Mouse (Mus musculus) MEL (cell line): ENCODE results near the gene Ccdc57. TPM values are rescaled to one million over a fixed set of nuclear protein-coding genes. Genes with fewer than 3 reads are reported as not detected.

Experiments
- DNase-seq: peaks from one replicate; pipeline ENCODE4 v3.0.0; 2011; ENCODE audit warnings: low read depth, low spot score
- H3K27ac ChIP-seq: 2 replicates; pipeline ENCODE4 v1.5.1; 2012; ENCODE audit warnings: low read depth, mild to moderate bottlenecking, control low read depth, low read length, moderate library complexity; ENCODE audit not compliant: control insufficient read depth
- H3K27me3 ChIP-seq, 2 experiments: fragments of 150-350 bp in 1 of 2; sonication (generic) in 1 of 2; 2 replicates each; pipeline ENCODE4 v1.6.1; 2012; ENCODE audit warnings: low read length in 2 of 2, mild to moderate bottlenecking in 2 of 2, improper control_type of control experiment in 1 of 2, moderate library complexity in 1 of 2; ENCODE audit not compliant: insufficient read depth in 2 of 2, control insufficient read depth in 1 of 2
- H3K36me3 ChIP-seq, 2 experiments: 2 replicates each; pipeline ENCODE4 v1.6.1; 2012 to 2014; ENCODE audit warnings: low read length in 2 of 2, improper control_type of control experiment in 1 of 2, inconsistent platforms in 1 of 2, mild to moderate bottlenecking in 1 of 2; ENCODE audit not compliant: insufficient read depth in 2 of 2, control insufficient read depth in 1 of 2
- H3K4me1 ChIP-seq, 2 experiments: fragments of 150-350 bp in 1 of 2; sonication (generic) in 1 of 2; 2 replicates each; pipeline ENCODE4 v1.6.1; 2012; ENCODE audit warnings: low read length in 2 of 2, improper control_type of control experiment in 1 of 2, mild to moderate bottlenecking in 1 of 2; ENCODE audit not compliant: insufficient read depth in 2 of 2, control insufficient read depth in 1 of 2
- H3K4me3 ChIP-seq, 2 experiments: fragments of 150-350 bp in 1 of 2; sonication (generic) in 1 of 2; 2 replicates each; pipeline ENCODE4 v1.5.1; 2012; ENCODE audit warnings: low read depth in 2 of 2, low read length in 2 of 2, mild to moderate bottlenecking in 2 of 2, moderate library complexity in 2 of 2, control low read depth in 1 of 2, improper control_type of control experiment in 1 of 2; ENCODE audit not compliant: control insufficient read depth in 1 of 2, insufficient read depth in 1 of 2
- H3K79me2 ChIP-seq: 2 replicates; pipeline ENCODE4 v1.6.1; 2012; ENCODE audit warnings: mild to moderate bottlenecking, low read length, moderate library complexity; ENCODE audit not compliant: control insufficient read depth, poor library complexity, insufficient read depth
- H3K9ac ChIP-seq: 2 replicates; pipeline ENCODE4 v1.6.1; 2012; ENCODE audit warnings: low read depth, mild to moderate bottlenecking, control low read depth, low read length, moderate library complexity; ENCODE audit not compliant: control insufficient read depth, poor library complexity, severe bottlenecking
- H3K9me3 ChIP-seq: fragments of 150-350 bp; sonication (generic); replicated peaks from 2 replicates; pipeline ENCODE4 v1.6.1; 2012; ENCODE audit warnings: mild to moderate bottlenecking, low read length, improper control_type of control experiment, moderate library complexity; ENCODE audit not compliant: insufficient read depth
- CHD1 ChIP-seq: IDR thresholded peaks from 2 replicates; pipeline ENCODE4 v1.6.1; 2012; ENCODE audit warnings: low read depth, mild to moderate bottlenecking, inconsistent platforms, low read length, improper control_type of control experiment
- CHD2 ChIP-seq: IDR thresholded peaks from 2 replicates; pipeline ENCODE4 v1.6.1; 2011; ENCODE audit warnings: low read length, improper control_type of control experiment
- E2F4 ChIP-seq: IDR thresholded peaks from 2 replicates; pipeline ENCODE4 v1.6.1; 2011; ENCODE audit warnings: low read depth, low read length, improper control_type of control experiment, borderline replicate concordance
- EP300 ChIP-seq, 2 experiments: IDR thresholded peaks; 2 replicates each; pipeline ENCODE4 v1.6.1; 2011; ENCODE audit warnings: improper control_type of control experiment in 2 of 2, low read length in 2 of 2, low read depth in 1 of 2, mild to moderate bottlenecking in 1 of 2
- ETS1 ChIP-seq: IDR thresholded peaks from 2 replicates; pipeline ENCODE4 v1.6.1; 2012; ENCODE audit warnings: low read depth, mild to moderate bottlenecking, inconsistent platforms, low read length, improper control_type of control experiment, moderate library complexity
- GABPA ChIP-seq: IDR thresholded peaks from 2 replicates; pipeline ENCODE4 v1.6.1; 2012; ENCODE audit warnings: low read depth, mild to moderate bottlenecking, inconsistent platforms, low read length, improper control_type of control experiment, moderate library complexity
- GATA1 ChIP-seq: IDR thresholded peaks from 2 replicates; pipeline ENCODE4 v1.6.1; 2011; ENCODE audit warnings: low read depth, low read length, improper control_type of control experiment
- HCFC1 ChIP-seq: IDR thresholded peaks from 2 replicates; pipeline ENCODE4 v1.6.1; 2012; ENCODE audit warnings: low read depth, mild to moderate bottlenecking, inconsistent platforms, low read length, improper control_type of control experiment, moderate library complexity
- KAT2A ChIP-seq: conservative IDR thresholded peaks from 2 replicates; pipeline ENCODE4 v1.6.1; 2012; ENCODE audit warnings: low read depth, low read length, improper control_type of control experiment, inconsistent platforms
- MAFK ChIP-seq: IDR thresholded peaks from 2 replicates; pipeline ENCODE4 v1.6.1; 2011; ENCODE audit warnings: low read depth, mild to moderate bottlenecking, low read length, improper control_type of control experiment, borderline replicate concordance
- MAX ChIP-seq: IDR thresholded peaks from 2 replicates; pipeline ENCODE4 v1.6.1; 2011; ENCODE audit warnings: low read length, improper control_type of control experiment
- MXI1 ChIP-seq: IDR thresholded peaks from 2 replicates; pipeline ENCODE4 v1.6.1; 2011; ENCODE audit warnings: mild to moderate bottlenecking, low read depth, low read length, improper control_type of control experiment
- MYB ChIP-seq: IDR thresholded peaks from 2 replicates; pipeline ENCODE4 v1.6.1; 2011; ENCODE audit warnings: mild to moderate bottlenecking, low read depth, low read length, improper control_type of control experiment
- MYC ChIP-seq: IDR thresholded peaks from 2 replicates; pipeline ENCODE4 v1.6.1; 2011; ENCODE audit warnings: low read depth, mild to moderate bottlenecking, low read length, improper control_type of control experiment, moderate library complexity
- NRF1 ChIP-seq: IDR thresholded peaks from 2 replicates; pipeline ENCODE4 v1.6.1; 2014; ENCODE audit warnings: low read depth, mild to moderate bottlenecking, inconsistent platforms, low read length, improper control_type of control experiment, moderate library complexity; ENCODE audit not compliant: poor library complexity, insufficient read depth, severe bottlenecking
- POLR2AphosphoS2 ChIP-seq: IDR thresholded peaks from 2 replicates; pipeline ENCODE4 v1.6.1; 2011; ENCODE audit warnings: low read length, improper control_type of control experiment
- RCOR1 ChIP-seq: IDR thresholded peaks from 2 replicates; pipeline ENCODE4 v1.6.1; 2012; ENCODE audit warnings: low read depth, mild to moderate bottlenecking, inconsistent platforms, low read length, improper control_type of control experiment
- SIN3A ChIP-seq: IDR thresholded peaks from 2 replicates; pipeline ENCODE4 v1.6.1; 2012; ENCODE audit warnings: low read length, improper control_type of control experiment, inconsistent platforms
- SMC3 ChIP-seq: IDR thresholded peaks from 2 replicates; pipeline ENCODE4 v1.6.1; 2011; ENCODE audit warnings: low read depth, low read length, improper control_type of control experiment
- TBP ChIP-seq: IDR thresholded peaks from 2 replicates; pipeline ENCODE4 v1.8.0; 2011; ENCODE audit warnings: low read depth, low read length, improper control_type of control experiment
- UBTF ChIP-seq: IDR thresholded peaks from 2 replicates; pipeline ENCODE4 v1.6.1; 2012; ENCODE audit warnings: low read depth, mild to moderate bottlenecking, inconsistent platforms, low read length, improper control_type of control experiment, moderate library complexity, borderline replicate concordance; ENCODE audit not compliant: insufficient read depth
- ZC3H11A ChIP-seq: IDR thresholded peaks from 2 replicates; pipeline ENCODE4 v1.6.1; 2012; ENCODE audit warnings: low read depth, mild to moderate bottlenecking, inconsistent platforms, low read length, improper control_type of control experiment
- ZMIZ1 ChIP-seq: IDR thresholded peaks from 2 replicates; pipeline ENCODE4 v1.6.1; 2012; ENCODE audit warnings: low read depth, mild to moderate bottlenecking, inconsistent platforms, low read length, improper control_type of control experiment, moderate library complexity
- polyA plus RNA-seq, 2 experiments: library from polyadenylated mRNA; stranded (reverse) in 1 of 2; unstranded in 1 of 2; fragments of >175 nt in 1 of 2; fragments of >200 nt in 1 of 2; gene quantifications; 2 replicates each; pipeline versions ENCODE4 v1.2.1 to v1.2.4; 2012; ENCODE audit warnings: low replicate concordance in 2 of 2, low read depth in 1 of 2; ENCODE audit not compliant: insufficient read length in 2 of 2, insufficient read depth in 1 of 2, missing spikeins in 1 of 2
- total RNA-seq: library from RNA; depleted of rRNA; stranded (reverse); fragments of 300-350 nt; gene quantifications from 2 replicates; pipeline ENCODE4 v1.2.3, GENCODE M21; 2012

Ccdc57 gene
- total and polyA plus RNA-seq, 3 experiments: 5.3 to 7.4 TPM; not detected in 1

GRCm38 (mm10) chr11:120898114-120898548 is 34.5 kb downstream of the Ccdc57 start:
- no peaks in the 10 kb centered on the region for H3K79me2 ChIP-seq
- H3K4me3 ChIP-seq: no peak overlapping the region
- no peaks in the 10 kb centered on the region for H3K9me3 ChIP-seq
- H3K36me3 ChIP-seq: peaks cover 2 to 13% of the 10 kb centered on the region in 2 experiments
- no peaks in the 10 kb centered on the region for H3K27me3 ChIP-seq
- TF ChIP-seq SIN3A (no peak), KAT2A (no peak), ZC3H11A (no peak), NRF1 (no peak), RCOR1 (no peak), MYB (no peak), UBTF (no peak), POLR2AphosphoS2 (no peak), SMC3 (no peak), GATA1 (no peak), ETS1 (no peak), MXI1 (no peak), CHD1 (no peak), ZMIZ1 (no peak)
- peaks cover 10% of the 10 kb centered on the region in 2 experiments for H3K4me1 ChIP-seq
- no peak overlapping the region for H3K27ac ChIP-seq
- no peak overlapping the region for H3K9ac ChIP-seq
- peak; percentile 21 for DNase-seq

DNA sequence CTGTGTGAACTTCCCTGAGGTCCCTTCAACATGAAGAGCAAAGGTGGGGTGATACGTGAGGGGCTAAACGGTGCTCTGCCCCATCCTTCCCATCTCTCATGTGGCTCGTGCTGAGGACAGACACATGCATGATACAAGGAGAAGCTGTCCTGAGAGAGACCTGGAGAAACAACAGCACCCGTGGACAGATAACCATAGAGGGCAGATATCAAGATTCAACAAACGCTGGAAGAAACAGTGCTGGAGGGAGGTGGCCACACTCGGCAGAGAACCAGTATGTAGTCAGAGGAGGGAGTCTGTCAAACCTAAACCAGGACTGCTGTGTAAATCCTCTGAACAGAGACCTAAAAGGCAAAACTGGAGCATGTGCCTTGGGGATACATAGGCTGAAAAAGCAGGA is 37.2 kb downstream of the Ccdc57 start:
- H3K4me3 ChIP-seq: no peak overlapping the region
- H3K27me3 ChIP-seq: no peaks in the 10 kb centered on the region
- no peak overlapping the region for H3K27ac ChIP-seq
- H3K36me3 ChIP-seq: peaks cover 2 to 3% of the 10 kb centered on the region in 2 experiments
- no peaks in the 10 kb centered on the region for H3K9me3 ChIP-seq
- H3K9ac ChIP-seq: no peak overlapping the region
- TF ChIP-seq MYB: no peak
- TF ChIP-seq MAFK: no peak
- no peak for TF ChIP-seq MAX
- TF ChIP-seq TBP: no peak
- TF ChIP-seq ZMIZ1: no peak
- no peak for TF ChIP-seq EP300 (IDR thresholded peaks at IDR 0.05; ENCODE audit: low read depth in 1 of 2, low read length in 2 of 2)
- no peak for TF ChIP-seq HCFC1
- TF ChIP-seq E2F4: no peak
- no peak for TF ChIP-seq MYC
- TF ChIP-seq GABPA: no peak
- TF ChIP-seq CHD2: no peak
- peaks cover 3 to 4% of the 10 kb centered on the region in 2 experiments for H3K4me1 ChIP-seq
- H3K79me2 ChIP-seq: no peaks in the 10 kb centered on the region
- no peak for DNase-seq
